Mouse (Mus musculus): ENCODE measurements around the gene Fancc. TPM values are rescaled to one million over a fixed set of nuclear protein-coding genes. Genes with fewer than 3 reads are reported as not detected.

The Fancc gene
- polyA plus RNA-seq, 1 experiment from 2014 or later, result 18.1 TPM

MicroRNAs encoded within 50 kb of the gene (microRNA counts, 519-probe panel; counts per million panel counts)
- 4,973 counts per million, percentile 48 among the panel's probes with 10 or more counts for microRNA mmu-miR-23b
- microRNA mmu-miR-24, result 4,905 counts per million, percentile 45 among the panel's probes with 10 or more counts
- 1,286 counts per million, percentile 3 among the panel's probes with 10 or more counts for microRNA mmu-miR-27b

Small RNA genes within 50 kb of the gene (microRNA-seq; reads per million reads assigned to microRNA genes)
- gene Mir23b, result 11,094 reads per million, percentile 96 among the genes with 10 or more reads in this experiment
- gene Mir24-1, result not detected
- 950 reads per million, percentile 81 among the genes with 10 or more reads in this experiment for gene Mir27b
- gene Mir3074-1, result not detected

Other genes starting within 250 kb of the Fancc start
- 17.4 and 17.8 TPM in 2 replicates for gene Ptch1, start 76.3 kb upstream of the Fancc start, polyA plus RNA-seq (2014; fragmentation: Nextera tagmentation; extraction: Ambion mirVana)